Mouse (Mus musculus): ENCODE data around the gene Trmt112. TPM values are rescaled to one million over a fixed set of nuclear protein-coding genes. Genes with fewer than 3 reads are reported as not detected.

Trmt112 gene
- polyA plus RNA-seq, 1 experiment, result 124 TPM

- DNase-seq, result peak; percentile 45 to 52
- 15% methylated on average over 29 of the region's 29 CpGs for WGBS
- TF ChIP-seq POLR2A (IDR thresholded peaks at IDR 0.05; ENCODE audit: borderline replicate concordance, insufficient read depth, low read length) (no peak), CTCF (IDR thresholded peaks at IDR 0.05; ENCODE audit: borderline replicate concordance, insufficient read depth, low read depth, low read length) (no peak)
- Histone ChIP-seq H3K4me3 (replicated peaks; ENCODE audit: insufficient read depth, low read depth, low read length) (peak overlapping the region; percentile 83), H3K27ac (ENCODE audit: insufficient read depth, low read length) (peak overlapping the region; percentile 71), H3K4me1 (ENCODE audit: control insufficient read depth, insufficient read depth, low read length) (peaks cover 29% of the 10 kb centered on the region), H3K27me3 (ENCODE audit: control insufficient read depth, insufficient read depth, low read length) (no peaks in the 10 kb centered on the region)
Measured at GRCm38 (mm10) chr19:6940396-6941351, 31.2 kb downstream of the Trmt112 start.

DNA sequence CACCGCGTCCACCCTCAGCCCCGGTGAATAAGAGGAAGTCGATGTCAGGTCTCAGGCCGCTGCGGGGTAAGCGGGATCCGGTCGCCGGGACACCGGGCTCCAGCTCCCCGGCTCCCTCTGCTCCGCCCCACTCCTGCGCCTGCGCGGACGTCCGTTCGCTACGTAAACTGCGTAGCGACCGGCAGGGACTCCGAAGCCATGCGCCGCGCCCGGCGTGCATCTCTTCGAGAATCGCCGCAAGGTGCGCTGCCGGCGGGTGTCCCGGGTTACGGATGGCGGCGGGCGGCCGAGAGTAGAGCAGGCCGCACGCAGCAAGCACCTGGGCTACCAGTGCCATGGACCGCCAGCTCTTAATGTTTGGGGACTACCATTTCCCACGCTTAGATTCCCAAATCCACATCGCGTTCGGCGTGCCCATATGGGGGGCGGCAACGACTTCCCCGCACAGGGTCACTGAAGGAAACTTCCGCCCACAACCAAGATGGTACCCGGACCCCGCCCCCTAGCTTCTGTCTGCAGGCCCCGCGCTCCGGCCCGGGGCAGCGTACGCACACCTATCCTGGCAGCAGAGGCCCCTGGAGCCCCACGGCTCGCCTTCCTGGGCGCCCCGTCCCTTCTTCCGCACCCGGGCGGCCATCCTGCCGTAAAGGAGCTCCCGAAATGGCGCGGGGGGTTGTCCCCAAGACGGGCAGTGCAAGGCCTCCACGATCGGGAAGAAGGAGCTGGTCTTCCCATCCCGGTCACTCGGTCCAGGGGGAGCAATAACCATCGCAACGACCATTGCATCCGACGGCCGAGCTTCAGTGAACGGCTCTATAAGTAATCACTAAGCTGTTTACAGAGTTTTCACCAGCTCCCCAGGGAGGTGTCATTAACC is 32.1 kb downstream of the Trmt112 start, which contains the start of gene Bad:
Bad (plus strand) TSS at position 490 of the 877 bp plus-strand sequence.
- Histone ChIP-seq H3K27me3 (ENCODE audit: control insufficient read depth, insufficient read depth, low read length) (no peaks in the 10 kb centered on the region), H3K4me1 (ENCODE audit: control insufficient read depth, insufficient read depth, low read length) (peaks cover 29% of the 10 kb centered on the region), H3K27ac (ENCODE audit: insufficient read depth, low read length) (peak within 1 kb of the TSS; percentile 71), H3K4me3 (replicated peaks; ENCODE audit: insufficient read depth, low read depth, low read length) (peak within 1 kb of the TSS; percentile 83)
- peak; percentile 71; the same call in 1 of the 2 replicates for TF ChIP-seq POLR2A (IDR thresholded peaks at IDR 0.05; ENCODE audit: borderline replicate concordance, insufficient read depth, low read length)
- TF ChIP-seq CTCF (IDR thresholded peaks at IDR 0.05; ENCODE audit: borderline replicate concordance, insufficient read depth, low read depth, low read length), result no peak
- WGBS, result under 1% methylated on average over 83 of the region's 83 CpGs
- peak; percentile 90 to 97 for DNase-seq

DNA sequence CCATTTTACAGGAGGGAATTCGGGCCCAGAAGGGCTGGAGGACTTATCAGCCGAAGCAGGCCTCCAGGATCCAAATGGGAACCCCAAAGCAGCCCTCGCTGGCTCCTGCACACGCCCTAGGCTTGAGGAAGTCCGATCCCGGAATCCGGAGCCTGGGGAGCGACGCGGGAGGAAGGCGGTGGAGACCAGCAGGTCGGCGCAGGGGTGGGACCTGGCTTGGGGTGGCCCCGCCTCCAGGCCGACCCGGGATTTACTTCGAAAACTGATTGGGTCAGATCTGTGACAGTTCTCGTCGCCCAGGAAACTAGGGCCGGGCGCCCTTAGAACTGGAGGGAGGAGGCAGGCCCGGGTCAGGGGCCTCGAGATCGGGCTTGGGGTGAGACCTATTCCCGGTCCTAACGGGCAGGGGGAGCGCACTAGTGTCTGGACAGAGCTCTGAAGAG is 32.8 kb downstream of the Trmt112 start, which contains the start of gene Gpr137:
Gpr137 (minus strand) TSS at position 232 of the 443 bp plus-strand sequence.
- peaks cover 29% of the 10 kb centered on the region for H3K4me1 ChIP-seq (ENCODE audit: control insufficient read depth, insufficient read depth, low read length)
- no peaks in the 10 kb centered on the region for H3K27me3 ChIP-seq (ENCODE audit: control insufficient read depth, insufficient read depth, low read length)
- peak; percentile 94 to 96 for DNase-seq
- peak within 1 kb of the TSS; percentile 67 for H3K27ac ChIP-seq (ENCODE audit: insufficient read depth, low read length)
- TF ChIP-seq POLR2A (IDR thresholded peaks at IDR 0.05; ENCODE audit: borderline replicate concordance, insufficient read depth, low read length) (peak; percentile 66), CTCF (IDR thresholded peaks at IDR 0.05; ENCODE audit: borderline replicate concordance, insufficient read depth, low read depth, low read length) (no peak)
- H3K4me3 ChIP-seq (replicated peaks; ENCODE audit: insufficient read depth, low read depth, low read length), result peak within 1 kb of the TSS; percentile 83
- WGBS, result 1% methylated on average over 27 of the region's 27 CpGs

DNA sequence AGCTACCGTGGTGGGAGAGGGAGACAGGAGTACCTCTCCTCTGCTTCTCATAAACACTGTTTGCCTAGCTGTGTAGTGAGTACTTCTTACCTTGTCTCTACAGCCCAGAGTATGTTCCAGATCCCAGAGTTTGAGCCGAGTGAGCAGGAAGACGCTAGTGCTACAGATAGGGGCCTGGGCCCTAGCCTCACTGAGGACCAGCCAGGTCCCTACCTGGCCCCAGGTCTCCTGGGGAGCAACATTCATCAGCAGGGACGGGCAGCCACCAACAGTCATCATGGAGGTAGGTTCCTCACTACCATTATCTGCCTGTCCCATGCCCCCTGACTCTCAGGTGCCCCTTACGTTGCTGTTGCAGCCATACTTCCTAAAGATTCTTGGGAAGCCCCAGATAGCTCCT is 33.3 kb downstream of the Trmt112 start:
- TF ChIP-seq CTCF (IDR thresholded peaks at IDR 0.05; ENCODE audit: borderline replicate concordance, insufficient read depth, low read depth, low read length) (no peak), POLR2A (IDR thresholded peaks at IDR 0.05; ENCODE audit: borderline replicate concordance, insufficient read depth, low read length) (no peak)
- peaks cover 29% of the 10 kb centered on the region for H3K4me1 ChIP-seq (ENCODE audit: control insufficient read depth, insufficient read depth, low read length)
- DNase-seq, result no peak
- peak overlapping the region; percentile 67 for H3K27ac ChIP-seq (ENCODE audit: insufficient read depth, low read length)
- no peaks in the 10 kb centered on the region for H3K27me3 ChIP-seq (ENCODE audit: control insufficient read depth, insufficient read depth, low read length)
- peak overlapping the region; percentile 83 for H3K4me3 ChIP-seq (replicated peaks; ENCODE audit: insufficient read depth, low read depth, low read length)
- WGBS, result 20% methylated on average over 5 of the region's 5 CpGs

GRCm38 (mm10) chr19:6943709-6944108 is 34.2 kb downstream of the Trmt112 start:
- 91% methylated on average over 6 of the region's 6 CpGs for WGBS
- DNase-seq, result no peak
- TF ChIP-seq POLR2A (IDR thresholded peaks at IDR 0.05; ENCODE audit: borderline replicate concordance, insufficient read depth, low read length) (no peak), CTCF (IDR thresholded peaks at IDR 0.05; ENCODE audit: borderline replicate concordance, insufficient read depth, low read depth, low read length) (no peak)

GRCm38 (mm10) chr19:6947742-6948141 is 38.2 kb downstream of the Trmt112 start:
- Histone ChIP-seq H3K27me3 (ENCODE audit: control insufficient read depth, insufficient read depth, low read length) (no peaks in the 10 kb centered on the region), H3K4me3 (replicated peaks; ENCODE audit: insufficient read depth, low read depth, low read length) (no peak overlapping the region), H3K27ac (ENCODE audit: insufficient read depth, low read length) (peak overlapping the region; percentile 74), H3K4me1 (ENCODE audit: control insufficient read depth, insufficient read depth, low read length) (peaks cover 20% of the 10 kb centered on the region)
- WGBS, result 35% methylated on average over 4 of the region's 4 CpGs
- DNase-seq, result no peak
- no peak for TF ChIP-seq POLR2A (IDR thresholded peaks at IDR 0.05; ENCODE audit: borderline replicate concordance, insufficient read depth, low read length)
- TF ChIP-seq CTCF (IDR thresholded peaks at IDR 0.05; ENCODE audit: borderline replicate concordance, insufficient read depth, low read depth, low read length), result no peak

More at GRCm38 (mm10) chr19:6943709-6944108, 34.2 kb downstream of the Trmt112 start:
- peaks cover 29% of the 10 kb centered on the region for H3K4me1 ChIP-seq (ENCODE audit: control insufficient read depth, insufficient read depth, low read length)
- no peak overlapping the region for H3K4me3 ChIP-seq (replicated peaks; ENCODE audit: insufficient read depth, low read depth, low read length)
- no peak overlapping the region for H3K27ac ChIP-seq (ENCODE audit: insufficient read depth, low read length)
- H3K27me3 ChIP-seq (ENCODE audit: control insufficient read depth, insufficient read depth, low read length), result no peaks in the 10 kb centered on the region

DNA sequence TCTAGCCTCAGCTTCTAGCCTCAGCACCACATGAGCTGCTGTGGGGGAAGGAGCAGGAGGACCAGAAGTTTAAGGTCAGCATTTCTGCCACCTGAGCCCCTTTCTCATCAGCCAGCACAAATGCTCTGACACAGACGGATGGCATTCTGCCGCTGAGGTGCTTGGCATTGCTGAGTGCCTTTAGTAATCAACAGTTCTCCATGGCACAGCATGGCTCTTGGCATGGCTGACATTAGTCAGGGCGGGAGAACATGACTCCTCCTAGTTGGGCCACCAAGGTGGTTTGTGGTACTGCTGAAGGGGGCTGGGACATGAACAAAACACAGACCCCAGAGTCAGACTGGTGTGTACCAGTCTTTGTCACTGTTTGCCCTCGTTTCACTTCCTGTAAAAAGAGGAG is 38.7 kb downstream of the Trmt112 start:
- 14% methylated on average over 4 of the region's 4 CpGs for WGBS
- peak; percentile 79 to 88 for DNase-seq
- no peaks in the 10 kb centered on the region for H3K27me3 ChIP-seq (ENCODE audit: control insufficient read depth, insufficient read depth, low read length)
- H3K4me1 ChIP-seq (ENCODE audit: control insufficient read depth, insufficient read depth, low read length), result peaks cover 22% of the 10 kb centered on the region
- no peak overlapping the region for H3K4me3 ChIP-seq (replicated peaks; ENCODE audit: insufficient read depth, low read depth, low read length)
- peak overlapping the region; percentile 74 for H3K27ac ChIP-seq (ENCODE audit: insufficient read depth, low read length)
- TF ChIP-seq CTCF (IDR thresholded peaks at IDR 0.05; ENCODE audit: borderline replicate concordance, insufficient read depth, low read depth, low read length) (no peak), POLR2A (IDR thresholded peaks at IDR 0.05; ENCODE audit: borderline replicate concordance, insufficient read depth, low read length) (no peak)

Measured in cerebellum, adult 2 months (tissue).